Mouse (Mus musculus) gastrocnemius, postnatal 25 days (tissue): Measurements from ENCODE around the gene Tbc1d2b. TPM values are rescaled to one million over a fixed set of nuclear protein-coding genes. Genes with fewer than 3 reads are reported as not detected.
A peak's percentile ranks its signal among the peaks of the same experiment; 100 is the strongest.

Experiments used
- DNase-seq: peaks from one replicate; pipeline ENCODE4 v3.0.0; 2022
- total RNA-seq, 2 experiments: library from RNA; stranded (reverse); gene quantifications; 1 replicate in 1 of 2; 2 replicates in 1 of 2; pipeline ENCODE4 v1.2.3; 2021

The Tbc1d2b gene
- total RNA-seq, 2 experiments from 2014 or later: 4.7 to 8.2 TPM

DNA sequence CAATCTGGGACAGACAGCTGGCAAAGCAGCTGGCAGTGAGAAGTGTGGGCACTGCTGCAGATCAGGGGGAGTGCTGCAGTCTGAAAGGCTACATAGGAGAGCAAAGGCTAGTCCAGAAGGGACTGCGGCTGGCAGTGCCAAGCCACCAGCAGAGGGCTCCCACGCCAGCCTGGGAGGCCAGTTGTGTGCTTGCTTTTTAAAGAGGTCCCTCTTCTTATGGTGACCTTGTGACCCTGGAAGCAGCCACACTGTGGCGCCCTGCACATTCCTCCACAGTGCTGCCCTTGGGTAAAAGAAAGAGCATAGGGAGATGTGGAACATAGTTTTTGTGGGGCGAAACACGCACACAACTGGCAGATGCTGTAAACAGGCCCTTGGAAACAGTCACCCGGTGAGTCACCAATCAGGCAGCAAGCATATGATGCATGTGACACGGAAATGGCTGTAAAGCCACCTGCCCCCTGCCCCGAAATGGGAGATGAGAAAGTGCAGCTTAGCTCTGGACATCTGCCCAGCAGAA is 66.1 kb downstream of the Tbc1d2b start:
- no peak for DNase-seq

DNA sequence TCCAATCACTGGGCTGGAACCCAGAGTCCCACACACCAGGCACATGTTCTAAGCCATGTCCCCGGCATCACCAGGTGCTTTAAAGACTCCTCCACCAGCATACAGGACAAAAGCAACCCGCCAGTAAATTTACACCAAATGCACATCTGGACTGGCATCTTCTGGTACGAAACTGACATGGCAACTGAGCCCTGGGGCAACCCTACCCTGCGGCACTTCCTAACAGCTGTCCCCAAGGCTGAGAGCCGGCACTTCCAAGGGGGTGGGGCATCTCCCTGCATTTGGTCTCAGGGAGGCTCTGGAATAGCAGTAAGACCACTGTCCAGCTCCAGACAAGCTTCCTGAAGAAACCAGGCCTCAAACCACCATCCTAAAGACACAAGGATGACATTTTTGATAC is 67.4 kb downstream of the Tbc1d2b start:
- DNase-seq: no peak

GRCm38 (mm10) chr9:90201541-90201940 is 69.1 kb downstream of the Tbc1d2b start:
- no peak for DNase-seq

GRCm38 (mm10) chr9:90201096-90201495 is 69.5 kb downstream of the Tbc1d2b start:
- no peak for DNase-seq

GRCm38 (mm10) chr9:90200501-90200900 is 70.1 kb downstream of the Tbc1d2b start:
- DNase-seq: no peak

DNA sequence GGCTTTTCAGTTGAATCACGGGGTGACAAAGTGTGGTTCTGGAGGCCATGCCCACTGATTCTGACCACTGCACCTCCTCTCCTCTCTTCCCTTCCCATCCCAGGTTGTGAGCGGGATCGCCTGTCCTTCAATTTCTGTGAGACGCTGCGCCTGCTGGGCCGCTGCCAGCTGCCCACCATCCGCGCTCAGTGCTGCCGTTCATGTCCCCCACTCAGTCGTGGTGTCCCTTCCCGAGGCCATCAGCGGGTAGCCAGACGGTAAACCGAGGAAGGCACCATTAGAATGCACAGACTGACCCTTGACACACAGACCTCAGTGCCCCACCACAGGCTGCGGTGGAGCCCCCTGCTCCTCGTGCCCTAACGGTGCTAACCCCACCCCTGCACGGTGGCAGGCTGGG is 71.0 kb downstream of the Tbc1d2b start:
- DNase-seq: no peak

DNA sequence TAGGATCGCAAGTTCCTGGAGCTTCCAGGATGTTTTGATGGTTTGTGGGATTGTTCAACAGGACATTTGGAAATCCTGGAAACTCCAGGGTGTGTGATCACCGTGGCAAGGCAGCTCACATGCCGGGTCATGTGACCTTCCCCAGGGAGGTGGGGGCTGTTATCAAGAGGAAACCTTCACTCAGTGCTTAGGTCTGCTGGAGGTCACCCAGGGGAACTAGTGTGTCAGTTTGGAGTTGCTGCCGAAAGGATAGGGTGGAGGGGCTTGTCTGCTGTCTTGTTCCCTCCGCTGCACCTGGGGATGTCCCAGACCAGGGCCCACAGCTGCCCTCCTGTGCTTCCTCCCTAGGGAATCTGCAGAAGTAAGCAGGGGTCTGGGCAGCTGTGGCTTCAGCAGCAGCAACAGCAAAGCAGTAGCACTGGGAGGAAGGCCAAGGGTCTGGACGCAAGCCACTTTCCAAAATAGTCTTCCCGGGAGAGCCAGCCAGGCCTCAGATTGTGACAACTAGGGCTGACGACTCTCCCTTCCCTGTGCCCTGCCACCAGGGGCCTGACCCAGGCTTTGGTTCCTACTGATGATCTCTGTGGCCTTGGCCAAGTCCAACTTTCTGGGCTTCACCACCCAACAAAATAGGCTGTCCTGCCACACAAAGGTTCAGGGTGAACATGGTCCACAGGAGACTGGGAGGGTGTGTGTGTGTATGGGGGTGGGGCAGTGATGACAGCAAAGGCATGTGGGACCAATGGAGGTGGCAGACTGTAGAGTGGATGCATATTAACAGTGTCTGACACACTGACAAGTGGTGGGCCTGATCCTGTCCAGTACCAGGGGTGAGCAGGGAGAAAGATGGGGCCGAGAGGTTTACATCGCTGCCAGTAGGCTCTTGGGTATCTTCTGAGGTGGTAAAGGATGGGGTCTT is 71.8 kb downstream of the Tbc1d2b start:
- peak; percentile 73 for DNase-seq

DNA sequence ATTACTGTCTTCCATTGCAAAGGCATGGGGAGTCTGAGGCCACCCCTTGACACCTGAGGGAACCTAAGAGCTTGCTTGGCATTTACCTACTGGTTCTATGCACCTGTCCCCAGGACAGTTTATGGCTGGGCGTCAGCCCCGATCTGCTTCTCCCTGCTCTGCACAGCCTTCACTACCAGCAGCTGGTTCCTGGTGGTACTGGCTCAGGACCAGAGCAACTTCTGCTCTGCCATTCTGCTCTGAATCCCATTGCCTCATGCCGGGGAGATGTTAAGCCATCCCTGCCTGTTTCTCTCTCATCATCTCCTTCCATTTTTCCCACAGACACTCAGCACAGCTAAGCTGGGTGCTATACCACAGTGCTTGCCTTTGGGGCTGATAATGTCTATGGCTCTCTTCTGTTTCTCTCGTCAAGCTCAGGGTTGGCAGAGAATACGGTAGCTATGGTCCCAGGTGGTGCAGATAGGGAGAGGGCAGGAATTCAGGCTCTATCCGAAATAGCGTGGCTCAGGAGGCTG is 72.7 kb downstream of the Tbc1d2b start:
- no peak for DNase-seq

DNA sequence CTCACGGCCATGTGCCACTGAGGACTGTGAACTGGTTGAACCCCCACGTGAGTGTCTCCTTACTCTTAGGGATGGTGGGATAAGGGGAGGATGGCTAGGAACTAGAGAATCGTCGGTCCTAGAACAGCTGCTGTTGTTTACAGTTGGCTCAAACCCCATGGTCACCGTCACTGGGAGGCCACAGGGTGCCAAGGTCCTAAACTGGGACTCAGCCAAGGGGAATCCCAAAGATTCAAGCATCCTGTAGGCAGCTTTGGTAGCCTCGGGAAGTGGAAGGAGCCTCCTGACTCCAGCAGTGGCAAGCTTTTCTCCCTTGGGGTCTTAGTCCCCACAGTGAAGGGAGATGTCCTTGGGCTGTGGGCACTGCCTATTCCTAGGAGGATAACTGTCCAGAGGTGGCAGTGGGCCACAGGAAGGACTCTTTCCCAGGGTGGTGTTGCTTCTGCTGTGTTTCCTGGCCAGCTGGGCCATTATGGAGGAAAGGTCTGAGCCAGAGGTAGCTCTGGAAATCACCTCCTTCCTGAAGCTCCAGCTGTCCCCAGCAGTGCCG is 73.4 kb downstream of the Tbc1d2b start:
- DNase-seq: no peak

DNA sequence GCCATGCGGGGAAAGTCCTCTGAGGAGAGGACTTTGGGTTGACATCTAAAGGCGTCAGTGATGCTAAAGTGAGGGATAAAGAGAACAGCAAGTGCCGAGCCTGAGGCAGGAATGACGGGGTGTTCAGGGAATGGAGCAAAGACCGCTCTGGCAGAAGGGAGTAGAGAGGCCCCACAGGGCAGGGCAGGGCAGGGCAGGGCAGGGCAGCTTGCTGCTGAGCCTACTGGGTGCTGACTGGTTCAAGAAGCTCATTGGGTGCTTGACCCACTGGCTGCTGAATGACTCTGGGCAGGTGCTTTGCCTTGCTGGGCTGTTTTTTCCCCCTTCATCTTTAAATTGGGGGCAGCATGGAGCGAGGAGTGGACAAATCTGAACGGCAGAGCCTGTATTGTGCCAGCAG is 74.3 kb downstream of the Tbc1d2b start:
- no peak for DNase-seq

- DNase-seq: no peak
Measured at GRCm38 (mm10) chr9:90195000-90195399, 75.6 kb downstream of the Tbc1d2b start.

GRCm38 (mm10) chr9:90189391-90189790 is 81.2 kb downstream of the Tbc1d2b start:
- DNase-seq: no peak

DNA sequence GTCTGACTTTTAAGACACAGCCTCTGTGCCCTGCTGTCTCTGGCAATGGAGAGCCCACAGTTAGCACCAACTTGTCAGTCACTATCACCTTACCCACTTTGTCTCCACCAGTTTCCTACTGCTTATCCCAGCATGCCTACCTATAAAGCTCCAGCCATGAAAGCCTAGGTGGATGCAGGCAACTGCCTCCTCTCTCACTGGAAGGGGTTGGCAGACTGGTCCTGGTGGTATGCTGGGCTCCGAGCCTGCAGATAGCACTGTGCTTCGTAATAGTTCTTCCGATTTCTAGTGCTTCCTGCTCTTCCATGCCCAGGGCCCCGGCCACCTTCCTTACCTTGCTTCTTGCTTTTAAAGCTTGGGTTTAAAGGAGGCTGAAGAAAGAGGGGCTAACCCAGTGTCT is 81.7 kb downstream of the Tbc1d2b start:
- no peak for DNase-seq

GRCm38 (mm10) chr9:90185356-90185910 is 85.2 kb downstream of the Tbc1d2b start:
- no peak for DNase-seq

DNA sequence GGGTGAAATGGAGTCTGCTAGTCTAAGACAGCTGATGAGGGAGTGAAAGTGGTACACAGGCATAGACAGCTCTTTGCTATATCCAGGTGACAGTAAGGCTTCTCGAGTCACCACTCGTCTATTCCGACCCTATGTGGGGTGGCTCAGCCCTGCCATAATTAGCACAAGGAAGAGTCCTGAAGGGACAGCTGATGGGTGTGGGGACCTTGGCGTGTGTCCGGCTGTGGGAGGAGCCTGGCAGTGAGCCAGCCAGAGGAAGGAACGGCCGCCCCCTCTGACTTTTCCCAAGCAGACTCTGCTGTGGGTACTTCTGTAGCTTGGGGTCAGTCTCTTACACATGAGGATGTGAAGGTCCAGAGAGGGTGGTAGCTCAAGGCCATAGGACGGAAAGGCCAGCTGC is 86.5 kb downstream of the Tbc1d2b start:
- no peak for DNase-seq

- DNase-seq: no peak
Measured at GRCm38 (mm10) chr9:90183550-90183949, 87.1 kb downstream of the Tbc1d2b start.

DNA sequence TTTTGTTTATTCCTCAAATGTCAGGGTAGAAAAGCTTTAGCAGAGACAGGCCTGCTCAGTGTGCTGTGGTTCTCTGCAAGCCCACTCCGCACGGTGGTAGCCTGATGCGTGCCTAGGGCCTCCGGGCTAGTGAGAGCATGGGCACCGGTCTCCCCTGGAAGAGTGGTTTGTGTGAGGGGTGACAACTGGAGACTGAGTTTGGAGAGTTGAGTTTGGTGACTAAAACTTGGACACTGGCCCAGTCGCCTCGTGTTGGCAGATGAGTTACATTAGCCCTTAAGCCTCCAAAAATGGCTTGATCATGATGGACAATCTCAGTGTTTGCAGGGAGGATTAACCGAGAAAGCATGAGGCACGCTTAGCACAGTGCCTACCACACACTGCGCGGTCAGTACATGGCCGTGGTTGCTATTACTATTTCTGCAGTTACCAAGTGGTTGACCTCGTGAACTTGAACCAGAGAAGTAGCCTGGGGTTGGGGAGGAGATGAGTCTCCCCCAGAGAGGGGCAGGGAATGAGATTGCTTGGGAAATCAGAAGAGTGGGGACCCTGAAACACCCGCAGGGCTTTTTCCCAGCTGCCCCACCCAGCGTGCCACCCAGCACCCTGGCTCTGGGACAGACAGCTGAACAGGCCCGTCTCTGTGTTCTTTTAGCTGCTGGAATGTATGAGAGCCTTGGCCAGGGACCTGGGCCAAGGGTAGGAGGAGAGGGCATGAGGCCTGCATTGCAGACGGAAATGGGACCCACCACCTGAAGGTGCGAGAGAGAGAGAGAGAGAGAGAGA is 87.8 kb downstream of the Tbc1d2b start:
- no peak for DNase-seq

GRCm38 (mm10) chr9:90181656-90182388 is 88.8 kb downstream of the Tbc1d2b start:
- DNase-seq: no peak

GRCm38 (mm10) chr9:90179409-90179808 is 91.2 kb downstream of the Tbc1d2b start:
- no peak for DNase-seq

DNA sequence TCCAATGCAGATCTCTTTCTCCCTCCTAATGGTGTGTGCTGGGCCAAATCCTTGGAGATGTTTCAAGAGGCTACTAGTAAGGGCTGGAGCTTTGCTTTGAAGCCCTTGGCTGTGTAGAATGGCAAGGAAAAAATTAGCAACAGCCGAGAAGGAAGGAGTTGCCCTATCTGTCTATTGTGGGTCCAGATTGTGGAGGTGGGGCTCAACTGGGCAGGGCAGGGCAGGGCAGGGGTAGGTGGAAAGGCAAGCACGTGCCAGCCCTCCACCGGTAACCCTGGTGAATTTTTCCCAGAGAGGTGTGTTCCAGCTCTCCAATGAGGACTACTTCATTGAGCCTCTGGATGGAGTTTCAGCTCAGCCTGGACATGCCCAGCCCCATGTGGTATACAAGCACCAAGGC is 97.3 kb downstream of the Tbc1d2b start:
- DNase-seq: no peak

DNA sequence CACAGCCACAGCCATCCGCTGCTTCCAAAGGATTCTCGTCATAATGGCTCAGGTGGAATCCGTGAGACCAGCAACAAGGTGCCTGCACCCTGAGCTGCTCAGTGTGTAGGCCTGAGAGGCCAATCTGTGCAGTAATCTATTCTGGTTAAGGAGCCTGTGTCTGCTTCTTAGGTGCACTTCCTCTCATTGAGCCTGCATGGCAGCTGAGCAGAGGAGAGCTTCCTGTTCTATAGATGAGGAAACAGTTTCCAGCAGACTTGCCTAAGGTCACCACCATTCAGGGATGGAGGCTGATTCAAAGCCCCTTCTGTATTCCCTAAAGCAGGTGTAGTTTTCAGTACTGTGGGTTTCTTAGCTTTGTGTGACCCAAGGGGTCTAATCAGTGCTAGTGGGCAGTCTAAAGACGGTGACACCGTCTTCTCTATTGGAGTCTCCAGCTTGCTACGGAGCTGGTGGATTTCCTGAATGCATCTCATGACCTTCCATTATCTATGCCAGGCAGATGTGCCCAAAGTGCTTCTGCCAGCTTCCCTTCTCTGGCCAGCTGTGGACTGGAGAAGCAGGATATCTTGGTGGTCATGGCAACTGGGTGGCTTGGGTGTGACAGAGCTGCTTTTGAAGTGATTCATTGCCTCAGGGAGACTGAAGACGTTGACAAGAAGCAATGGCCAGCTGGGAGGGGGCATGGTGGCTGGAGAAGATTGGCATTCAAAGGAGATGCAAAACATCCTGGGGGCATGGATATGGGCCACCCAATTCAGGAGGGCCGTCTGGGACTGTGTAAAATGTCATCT is 97.9 kb downstream of the Tbc1d2b start:
- no peak for DNase-seq
